Mouse (Mus musculus): Measurements from ENCODE around the gene Fam3c.
"Not testable (repeated sequence)": the region's sequence is repeated elsewhere in the genome, so short reads cannot be mapped to it uniquely, and the experiment has no call there.

The Fam3c gene

GRCm38 (mm10) chr6:22289461-22290021 lies 66.5 kb downstream of the Fam3c start:
- no peak for DNase-seq

- DNase-seq = no peak
These were observed 67.1 kb downstream of the Fam3c start for GRCm38 (mm10) chr6:22288737-22289460.

- no peak for DNase-seq
These were observed 67.9 kb downstream of the Fam3c start, which contains the start of gene Wnt16 for GRCm38 (mm10) chr6:22288004-22288736. Wnt16 (plus strand) TSS chr6:22288227.

GRCm38 (mm10) chr6:22282405-22282804 lies 73.6 kb downstream of the Fam3c start:
- DNase-seq = no peak

GRCm38 (mm10) chr6:22280217-22280861 lies 75.7 kb downstream of the Fam3c start:
- peak; percentile 15 for DNase-seq

GRCm38 (mm10) chr6:22277941-22278340 lies 78.1 kb downstream of the Fam3c start:
- DNase-seq = no peak

GRCm38 (mm10) chr6:22269840-22270521 lies 86.1 kb downstream of the Fam3c start:
- DNase-seq = no peak

GRCm38 (mm10) chr6:22268677-22269076 lies 87.4 kb downstream of the Fam3c start:
- DNase-seq = no peak

- DNase-seq = no peak
These were observed 88.0 kb downstream of the Fam3c start for GRCm38 (mm10) chr6:22267807-22268667.

- no peak for DNase-seq
These were observed 90.0 kb downstream of the Fam3c start for GRCm38 (mm10) chr6:22266018-22266417.

GRCm38 (mm10) chr6:22264094-22264493 lies 91.9 kb downstream of the Fam3c start:
- not testable (repeated sequence) for DNase-seq

GRCm38 (mm10) chr6:22262519-22262918 lies 93.5 kb downstream of the Fam3c start:
- no peak for DNase-seq

- DNase-seq = no peak
These were observed 97.3 kb downstream of the Fam3c start for GRCm38 (mm10) chr6:22258784-22259183.

Measured in cerebellum, adult 11-12 months (tissue).